Mouse (Mus musculus) gastrocnemius, adult 2 months (tissue): ENCODE data around the gene Ovol3. TPM values are rescaled to one million over a fixed set of nuclear protein-coding genes. Genes with fewer than 3 reads are reported as not detected.

Experiments used
- DNase-seq: peaks from one replicate; pipeline ENCODE4 v3.0.0; 2022
- H3K27ac ChIP-seq: fragments of 200-600 bp; 2 replicates; pipeline ENCODE4 v1.8.1; 2022; ENCODE audit warnings: mild to moderate bottlenecking
- H3K4me3 ChIP-seq: fragments of 200-600 bp; 2 replicates; pipeline ENCODE4 v1.8.1; 2022; ENCODE audit warnings: mild to moderate bottlenecking, moderate library complexity
- CTCF ChIP-seq: fragments of 200-600 bp; IDR thresholded peaks from 2 replicates; pipeline ENCODE4 v1.8.1; 2022; ENCODE audit warnings: antibody characterized with exemption, mild to moderate bottlenecking, moderate library complexity
- intact Hi-C: fragments of 180-260 bp; cut with DNase I; formaldehyde crosslinking; loops from one replicate; pipeline ENCODE4 v1.15.1; 2025
- total RNA-seq, 2 experiments: library from RNA; stranded (reverse); gene quantifications; 2 replicates each; pipeline ENCODE4 v1.2.3; 2021

The Ovol3 gene
- total RNA-seq, 2 experiments from 2014 or later = not detected

DNA sequence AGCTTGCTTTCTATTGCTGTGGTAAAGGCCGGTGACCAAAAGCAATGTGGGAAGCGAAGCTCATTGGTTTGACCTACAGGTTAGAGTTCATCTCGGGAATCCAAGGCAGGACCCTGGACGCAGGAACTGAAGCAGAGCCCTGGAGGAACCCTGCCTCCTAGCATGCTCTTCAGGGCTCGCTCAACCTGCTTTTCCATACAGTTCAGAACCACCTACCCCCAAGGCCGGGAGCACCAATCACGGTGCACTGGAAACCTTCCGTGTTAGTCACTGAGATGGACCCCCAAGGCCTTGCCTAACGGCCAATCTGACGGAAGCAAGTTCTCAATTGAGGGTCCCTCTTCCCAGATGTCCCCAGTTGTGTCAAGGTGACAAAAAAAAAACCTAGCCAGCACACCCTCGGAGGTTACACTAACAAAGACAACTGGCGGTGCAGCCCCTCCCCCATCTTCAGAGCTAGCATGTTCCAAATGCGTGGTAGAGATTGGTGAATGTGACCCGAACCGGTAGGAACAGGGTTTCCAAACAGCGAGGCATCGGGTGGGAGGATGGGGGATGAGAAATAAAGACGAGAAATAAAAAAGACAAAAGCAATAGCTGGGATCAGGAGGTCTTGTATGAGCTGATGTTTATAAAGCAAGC, 35.9 kb downstream of the Ovol3 start:
- intact Hi-C loops = loop anchor here (2.0 to 10.0 kb wide), 2 partner anchors 15 to 185 kb away; partner anchors contain the start of gene Cox7a1
- Histone ChIP-seq H3K4me3 (no peak overlapping the region), H3K27ac (peak overlapping the region; percentile 36; the same call in 1 of the 2 replicates)
- no peak for DNase-seq
- TF ChIP-seq CTCF = no peak

DNA sequence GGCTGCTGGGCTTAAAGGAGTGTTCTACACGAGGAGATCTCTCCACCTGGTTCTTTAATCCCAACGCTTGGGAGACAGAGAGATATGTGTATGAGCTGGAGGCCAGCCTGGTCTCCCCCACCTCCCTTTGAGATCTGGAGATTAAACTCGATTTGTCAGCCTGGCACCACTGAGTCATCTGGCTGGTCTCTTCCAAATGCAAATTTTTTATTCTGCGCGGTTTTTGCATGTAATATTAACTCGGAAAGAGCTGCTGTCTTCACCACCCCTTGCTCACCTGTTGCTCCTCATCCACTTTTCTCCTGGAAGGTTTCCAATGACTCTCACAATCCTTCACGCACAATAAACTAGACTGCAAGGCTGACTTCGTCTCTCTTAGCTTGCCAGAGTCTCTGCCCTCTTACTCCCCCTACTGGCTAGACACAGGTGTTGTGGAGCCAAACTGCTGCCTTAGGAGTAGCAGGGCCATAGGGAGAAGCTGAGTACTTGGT, 37.0 kb downstream of the Ovol3 start, which contains the start of gene Capns1:
TSS of gene Capns1 (minus strand) at position 331 of the 491 bp plus-strand sequence.
- DNase-seq = peak; percentile 59
- H3K4me3 ChIP-seq = peak within 1 kb of the TSS; percentile 35; the same call in 1 of the 2 replicates
- peak within 1 kb of the TSS; percentile 40 for H3K27ac ChIP-seq
- TF ChIP-seq CTCF = peak; percentile 91
- intact Hi-C loops = loop anchor here (2.0 kb wide), 1 partner anchor 14 kb away; the partner anchor contains the start of gene Cox7a1

DNA sequence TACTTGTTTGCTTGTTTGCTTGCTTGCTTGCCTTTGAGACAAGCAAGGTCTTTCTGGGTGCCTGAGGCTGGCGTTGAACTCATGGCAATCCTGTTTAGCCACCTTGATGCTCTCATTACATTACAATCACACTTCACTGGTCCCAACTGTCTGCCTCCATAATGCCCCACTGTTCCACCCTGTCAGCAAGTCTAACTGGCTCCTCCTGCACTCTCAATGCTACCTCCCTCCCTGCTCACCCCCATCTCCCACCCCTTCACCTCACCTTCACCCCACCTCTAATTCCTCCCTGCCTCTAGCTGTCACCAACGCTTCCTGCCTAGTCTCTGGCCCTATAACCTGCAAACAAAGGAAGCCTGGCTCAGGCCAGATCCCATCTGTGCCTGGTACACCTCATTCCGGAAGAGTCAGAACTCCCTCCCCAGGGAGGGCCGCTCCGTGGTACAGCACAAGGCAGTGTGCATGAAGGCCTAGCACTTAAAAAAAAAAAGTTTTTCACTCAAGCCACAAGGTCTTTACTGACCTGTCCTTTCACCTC, 37.9 kb downstream of the Ovol3 start:
- intact Hi-C loops = loop anchor here (2.0 kb wide), 1 partner anchor 13 kb away; the partner anchor contains the start of gene Cox7a1
- no peak for TF ChIP-seq CTCF

DNA sequence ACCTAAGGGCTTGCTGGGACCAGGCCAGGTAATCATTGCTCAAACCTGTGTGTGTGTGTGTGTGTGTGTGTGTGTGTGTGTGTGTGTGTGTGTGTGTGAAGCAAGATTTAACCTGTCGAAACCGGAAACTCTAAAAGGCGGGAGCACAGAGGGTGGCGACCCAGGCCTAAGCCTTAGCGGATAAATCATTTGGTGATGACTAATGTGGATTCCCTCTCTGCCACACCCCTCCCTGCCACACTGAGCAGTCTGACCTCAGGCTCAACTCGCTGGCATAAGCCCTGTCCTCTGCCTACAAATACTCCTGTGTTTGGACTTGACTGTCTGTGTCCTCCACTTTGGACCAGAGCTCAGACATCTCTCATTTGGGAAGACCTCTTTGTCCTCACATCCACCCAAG, 39.4 kb downstream of the Ovol3 start:
- DNase-seq = no peak
- Histone ChIP-seq H3K4me3 (no peak overlapping the region), H3K27ac (no peak overlapping the region; the same call in 1 of the 2 replicates)
- intact Hi-C loops = no loop called here
- TF ChIP-seq CTCF = no peak

More for the DNA sequence above, 37.9 kb downstream of the Ovol3 start:
- no peak for DNase-seq
- Histone ChIP-seq H3K27ac (peak overlapping the region; percentile 31), H3K4me3 (no peak overlapping the region)

DNA sequence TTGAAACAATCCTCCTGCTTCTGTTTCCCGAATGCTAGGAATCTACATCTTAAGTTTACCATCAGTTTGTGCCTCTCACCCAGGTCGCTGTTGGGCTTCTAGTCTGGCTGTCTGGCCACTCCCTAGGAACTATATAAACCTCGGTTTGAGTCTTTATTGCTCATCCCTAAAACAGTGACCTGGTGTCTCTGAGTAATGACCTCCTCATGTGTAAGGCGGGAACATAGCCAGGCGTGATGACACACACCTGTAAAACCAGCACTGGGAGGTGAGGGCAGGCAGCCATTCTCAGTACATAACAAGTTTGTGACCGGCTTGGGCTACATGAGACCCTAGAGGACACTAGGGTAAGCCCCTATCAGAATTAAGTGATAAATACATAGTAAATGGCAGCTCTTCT, 40.1 kb downstream of the Ovol3 start:
- intact Hi-C loops = no loop called here
- Histone ChIP-seq H3K4me3 (peak overlapping the region; percentile 93; the same call in 1 of the 2 replicates), H3K27ac (peak overlapping the region; percentile 92)
- no peak for DNase-seq
- TF ChIP-seq CTCF = no peak

DNA sequence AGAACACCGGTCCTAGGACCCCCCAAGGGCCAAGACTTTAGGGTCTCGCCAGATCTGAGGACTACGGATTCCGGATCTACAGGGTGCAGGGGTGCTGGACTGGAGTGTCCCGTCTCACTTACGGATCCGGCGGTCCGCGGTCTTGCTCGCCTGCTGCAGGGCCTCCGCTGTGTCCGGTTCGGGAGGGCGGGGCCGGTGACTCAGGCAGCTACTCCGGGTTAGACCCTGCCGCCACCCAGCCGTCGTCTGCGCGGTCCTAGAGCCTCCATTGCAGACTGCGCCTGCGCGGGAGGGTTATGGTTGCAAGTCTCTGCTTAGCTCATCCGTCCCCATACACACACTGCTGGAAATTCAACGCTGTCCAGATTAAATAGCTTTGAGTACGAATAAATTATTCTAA, 40.6 kb downstream of the Ovol3 start:
- H3K4me3 ChIP-seq = peak overlapping the region; percentile 93
- no peak for TF ChIP-seq CTCF
- DNase-seq = peak; percentile 99
- H3K27ac ChIP-seq = peak overlapping the region; percentile 92
- intact Hi-C loops = no loop called here

DNA sequence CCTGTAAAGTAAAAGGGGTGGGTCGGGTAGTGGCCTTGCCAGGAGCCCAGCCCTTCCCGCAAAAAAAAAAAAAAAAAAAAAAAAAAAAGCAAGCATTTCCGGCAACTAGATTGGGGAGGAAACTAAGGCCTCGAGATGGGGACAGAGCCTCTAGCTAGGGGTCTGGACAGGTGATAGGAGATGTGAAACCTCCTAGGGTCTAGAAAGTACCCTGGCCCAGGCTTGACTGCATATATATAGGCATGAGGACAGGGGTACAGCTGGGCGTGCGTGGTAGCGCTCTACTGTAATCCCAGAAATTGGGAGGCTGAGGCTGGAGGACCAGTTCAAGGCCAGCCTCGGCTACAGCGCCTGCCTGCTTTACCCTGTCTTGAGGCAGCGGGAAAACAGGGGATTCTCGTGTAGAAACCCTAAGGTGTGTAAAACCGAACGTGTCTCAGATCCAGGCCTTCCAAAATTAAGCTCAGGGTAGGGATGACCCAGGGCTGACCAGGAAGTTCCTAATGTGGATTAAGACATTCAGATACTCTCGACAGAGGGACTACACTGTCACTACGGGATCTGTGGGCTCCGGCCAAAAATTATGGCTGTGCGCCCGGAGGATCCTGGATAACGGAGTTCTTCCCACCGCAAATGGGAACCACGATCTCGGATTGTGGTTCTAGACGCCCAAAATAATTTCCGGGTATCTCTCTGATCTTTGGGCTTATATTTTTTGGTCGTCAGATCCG, 41.3 kb downstream of the Ovol3 start:
- peak overlapping the region; percentile 93 for H3K4me3 ChIP-seq
- peak; percentile 74 for DNase-seq
- intact Hi-C loops = no loop called here
- no peak for TF ChIP-seq CTCF
- H3K27ac ChIP-seq = peak overlapping the region; percentile 92

DNA sequence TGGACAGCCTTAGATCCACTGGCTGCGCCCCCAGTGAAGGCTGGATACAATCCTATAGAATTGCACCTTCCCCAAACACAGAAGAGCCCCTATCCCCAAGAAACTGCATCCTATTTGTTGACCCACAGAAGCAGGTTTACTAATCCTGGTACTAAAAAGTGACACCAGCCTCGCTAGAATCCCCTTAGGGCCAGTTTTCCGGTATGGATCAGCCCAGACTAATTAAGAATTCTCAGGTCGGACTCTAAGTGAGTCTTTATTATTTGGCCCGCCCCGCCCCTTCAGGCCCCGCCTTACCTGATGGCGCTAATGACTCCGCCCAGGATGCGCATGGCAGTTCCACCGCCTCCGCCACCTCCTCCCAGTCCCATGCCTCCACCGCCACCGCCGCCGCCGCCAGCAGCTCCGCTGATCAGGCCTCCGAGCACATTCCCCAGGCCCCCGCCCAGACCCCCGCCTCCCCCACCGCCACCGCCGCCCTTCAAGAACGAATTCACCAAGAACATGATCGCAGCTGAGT, 41.9 kb downstream of the Ovol3 start:
- H3K4me3 ChIP-seq = peak overlapping the region; percentile 93
- intact Hi-C loops = no loop called here
- H3K27ac ChIP-seq = peak overlapping the region; percentile 92
- peak; percentile 87 for DNase-seq
- no peak for TF ChIP-seq CTCF

DNA sequence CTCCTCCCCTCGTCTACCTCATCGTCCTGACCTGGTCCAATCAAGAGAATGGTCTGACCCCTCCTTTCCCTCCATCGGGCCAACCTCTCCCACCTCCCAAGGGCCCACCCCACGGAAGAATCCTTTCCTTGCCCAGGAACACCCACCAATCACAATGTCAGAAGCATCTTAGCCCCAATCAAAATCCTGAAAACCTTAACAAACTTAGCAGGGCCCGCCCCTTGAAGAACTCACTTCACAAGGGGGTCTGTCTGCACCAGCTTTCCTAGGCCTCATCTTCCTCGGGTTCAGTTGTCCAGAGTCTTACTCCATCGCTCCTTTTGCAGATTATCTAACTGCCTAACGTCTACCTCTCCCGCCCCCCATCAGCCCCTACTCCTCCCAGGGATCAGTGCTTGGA, 42.5 kb downstream of the Ovol3 start:
- Histone ChIP-seq H3K27ac (peak overlapping the region; percentile 92), H3K4me3 (peak overlapping the region; percentile 93)
- DNase-seq = no peak
- intact Hi-C loops = no loop called here
- TF ChIP-seq CTCF = no peak

DNA sequence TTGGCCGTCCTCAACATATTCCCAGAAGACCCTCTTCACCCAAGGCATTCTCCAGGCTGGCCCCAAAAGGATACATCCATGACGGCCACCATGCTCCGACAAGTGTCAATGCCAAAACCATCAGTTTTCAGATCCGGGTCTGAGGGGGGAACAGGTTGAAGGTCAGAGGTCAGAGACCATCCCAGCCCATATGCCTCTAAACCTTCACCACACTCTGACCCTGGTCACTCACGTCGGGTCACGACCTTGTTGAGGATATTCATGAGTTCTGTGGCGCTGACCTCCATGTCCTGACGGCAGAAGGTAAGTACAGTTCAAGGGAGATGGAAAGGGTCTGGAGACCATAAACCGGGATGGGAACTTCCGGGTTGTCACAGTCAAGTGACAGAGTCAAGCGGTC, 43.4 kb downstream of the Ovol3 start:
- intact Hi-C loops = no loop called here
- H3K4me3 ChIP-seq = no peak overlapping the region
- no peak overlapping the region for H3K27ac ChIP-seq
- no peak for TF ChIP-seq CTCF
- no peak for DNase-seq

DNA sequence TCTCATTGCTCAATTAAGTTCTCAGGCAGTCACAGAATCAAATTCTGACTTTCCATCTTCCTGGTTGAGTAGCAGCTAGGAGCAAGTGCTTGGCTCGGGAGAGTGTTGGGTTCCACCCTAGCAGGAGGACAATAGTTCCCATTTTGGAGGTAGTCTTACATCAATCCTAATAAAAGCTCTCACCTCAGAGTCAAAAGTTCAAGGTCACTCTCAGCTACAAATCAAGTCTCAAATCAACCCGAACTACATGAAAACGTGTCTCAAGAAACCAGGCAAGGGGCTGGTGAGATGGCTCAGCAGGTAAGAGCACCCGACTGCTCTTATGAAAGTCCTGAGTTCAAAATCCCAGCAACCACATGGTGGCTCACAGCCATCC, 46.4 kb downstream of the Ovol3 start:
- intact Hi-C loops = no loop called here
- DNase-seq = no peak
- TF ChIP-seq CTCF = no peak
- H3K4me3 ChIP-seq = no peak overlapping the region
- H3K27ac ChIP-seq = no peak overlapping the region

DNA sequence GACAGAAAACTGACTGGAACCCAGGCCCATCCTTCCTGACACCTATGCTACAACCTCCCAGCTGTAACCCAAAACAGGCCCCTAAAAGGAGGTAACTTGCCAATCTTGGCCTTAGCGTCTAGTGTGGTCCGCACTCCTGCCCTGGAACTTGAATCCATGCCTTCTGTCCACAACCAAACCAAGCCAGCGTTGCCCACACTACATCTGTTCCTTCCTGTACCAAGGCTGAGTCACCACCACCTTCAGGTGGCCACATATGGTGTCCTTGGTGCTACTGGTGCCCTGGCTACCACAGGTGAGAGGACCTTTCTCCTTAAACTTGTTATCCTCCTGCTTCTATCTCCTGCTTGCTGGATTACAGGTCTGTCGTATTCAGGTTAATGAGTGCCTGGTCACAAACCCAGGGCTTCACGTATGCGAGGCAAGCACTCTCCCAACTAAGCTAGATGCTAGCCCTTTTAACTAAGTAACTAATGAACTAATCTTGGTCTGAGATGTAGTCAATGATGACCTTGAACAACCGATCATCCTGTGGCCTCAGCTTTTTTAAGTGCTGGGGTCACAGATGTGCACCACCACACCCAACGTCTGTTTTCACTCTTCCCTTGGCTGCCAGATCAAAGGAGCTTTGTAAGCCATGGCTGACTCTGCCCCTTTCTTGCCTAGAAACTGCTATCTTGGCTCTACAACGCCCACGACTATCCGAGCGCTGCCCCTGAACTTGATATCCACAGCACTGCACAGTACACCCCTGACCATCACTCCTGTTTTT, 47.0 kb downstream of the Ovol3 start:
- H3K4me3 ChIP-seq = no peak overlapping the region
- no peak for DNase-seq
- no peak for TF ChIP-seq CTCF
- H3K27ac ChIP-seq = no peak overlapping the region; the same call in 1 of the 2 replicates
- intact Hi-C loops = no loop called here
